Mouse (Mus musculus): ENCODE results near the gene Cdk7. TPM values are rescaled to one million over a fixed set of nuclear protein-coding genes. Genes with fewer than 3 reads are reported as not detected.

The Cdk7 gene
- total and polyA plus RNA-seq, 2 experiments from 2014 or later: 40.9 to 48.2 TPM

DNA sequence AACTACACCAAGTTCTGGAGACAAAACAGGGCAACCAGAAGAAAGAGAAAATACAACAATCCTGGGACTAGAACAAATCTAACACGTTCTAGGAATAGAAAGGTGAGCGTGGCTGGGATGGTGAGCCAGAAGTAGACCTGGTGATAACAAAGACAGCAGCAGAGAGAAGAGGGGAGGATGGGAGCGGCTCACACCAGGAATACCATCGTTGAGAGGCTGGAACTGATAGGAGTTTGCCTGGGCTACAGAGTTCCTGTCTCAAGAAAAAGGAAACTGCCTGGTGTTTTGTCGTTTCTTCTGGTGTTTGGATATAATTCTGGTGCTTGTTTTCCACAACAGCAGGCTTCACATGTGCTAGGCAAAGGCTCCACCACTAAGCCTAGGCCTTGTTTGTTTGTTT is 2.7 kb downstream of the Cdk7 start:
- Histone ChIP-seq H3K27me3 (ENCODE audit: insufficient read depth, low read length) (no peaks in the 10 kb centered on the region), H3K4me2 (ENCODE audit: low read depth) (no peak overlapping the region), H3K36me3 (ENCODE audit: insufficient read depth) (peaks cover 13% of the 10 kb centered on the region; the same call in 1 of the 2 replicates), H3K27ac (ENCODE audit: low read depth, low read length) (no peak overlapping the region), H3K4me1 (ENCODE audit: insufficient read depth) (peaks cover 6% of the 10 kb centered on the region; the same call in 1 of the 2 replicates), H3K9ac (no peak overlapping the region), H3K4me3 (ENCODE audit: low read depth, low read length) (no peak overlapping the region), H3K9me3 (ENCODE audit: low read length) (no peaks in the 10 kb centered on the region)
- ATAC-seq (no peak), DNase-seq (no peak)
- WGBS: 94% methylated on average over 5 of the region's 5 CpGs
- TF ChIP-seq CTCF (IDR thresholded peaks at IDR 0.05; ENCODE audit: low read depth): no peak

DNA sequence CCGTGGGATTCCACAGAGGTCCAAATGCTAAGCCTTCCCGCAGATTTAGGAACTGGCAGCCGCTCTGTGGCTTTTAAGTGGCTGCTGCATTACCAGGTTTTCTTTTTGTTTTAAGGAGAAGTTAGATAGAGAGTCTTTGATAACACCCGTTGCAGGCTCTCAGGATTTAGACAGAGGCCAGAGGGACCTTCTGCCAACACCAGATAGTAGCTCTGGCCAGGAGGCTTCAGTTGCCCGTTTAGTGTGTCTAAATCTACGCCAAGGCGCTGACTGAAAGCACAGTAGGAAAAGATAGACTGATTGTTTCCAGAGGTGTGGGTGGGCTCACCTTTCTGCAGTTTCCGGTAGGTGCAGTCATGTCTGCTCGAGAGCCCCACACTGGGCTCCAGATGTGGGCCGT is 5.5 kb downstream of the Cdk7 start:
- no peak for DNase-seq
- WGBS: 85% methylated on average over 10 of the region's 10 CpGs
- no peak for TF ChIP-seq CTCF (IDR thresholded peaks at IDR 0.05; ENCODE audit: low read depth)

DNA sequence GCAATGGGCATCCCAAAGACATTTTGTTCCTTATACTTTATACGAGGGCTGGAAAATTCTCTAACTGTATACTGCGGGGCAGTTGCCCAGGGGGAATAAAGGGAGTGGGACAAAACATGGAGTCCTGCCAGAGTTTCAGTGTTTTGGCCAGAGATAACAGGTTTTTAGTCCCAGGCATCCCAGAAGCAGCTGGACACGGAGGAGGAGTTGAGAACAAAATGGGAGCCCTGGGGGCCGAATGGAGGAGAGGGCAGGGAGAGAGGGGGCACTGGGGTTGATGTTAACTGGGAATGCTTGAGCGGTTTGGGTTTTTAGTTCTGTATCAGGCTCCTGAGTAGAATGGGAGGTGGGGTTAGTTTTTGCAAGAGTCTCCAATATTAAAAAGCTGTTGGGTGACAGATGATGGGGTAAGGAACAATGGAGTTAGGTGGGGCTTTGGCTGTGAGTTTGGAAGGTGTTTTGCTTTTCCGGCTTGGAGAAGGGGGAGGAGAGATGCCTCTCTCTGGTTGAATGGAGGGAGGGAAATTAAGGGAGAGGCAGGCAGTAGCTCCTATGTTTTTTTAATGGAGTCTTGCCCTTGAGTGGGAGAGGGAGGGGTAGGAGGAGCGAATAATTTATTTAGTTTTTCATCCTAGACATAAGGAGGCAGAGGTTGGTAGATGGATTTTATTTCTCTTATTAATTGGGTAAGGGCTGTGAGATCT is 6.5 kb downstream of the Cdk7 start:
- peaks cover 27% of the 10 kb centered on the region for H3K36me3 ChIP-seq (ENCODE audit: insufficient read depth)
- DNase-seq (peak; percentile 9), ATAC-seq (peak; percentile 20; the same call in 1 of the 2 replicates)
- no peak for TF ChIP-seq CTCF (IDR thresholded peaks at IDR 0.05; ENCODE audit: low read depth)
- H3K9ac ChIP-seq: no peak overlapping the region
- H3K9me3 ChIP-seq (ENCODE audit: low read length): no peaks in the 10 kb centered on the region
- H3K27me3 ChIP-seq (ENCODE audit: insufficient read depth, low read length): no peaks in the 10 kb centered on the region
- WGBS: 54% methylated on average over 7 of the region's 7 CpGs
- H3K4me3 ChIP-seq (ENCODE audit: low read depth, low read length): no peak overlapping the region
- H3K27ac ChIP-seq (ENCODE audit: low read depth, low read length): no peak overlapping the region
- H3K4me1 ChIP-seq (ENCODE audit: insufficient read depth): peaks cover 3% of the 10 kb centered on the region; the same call in 1 of the 2 replicates
- H3K4me2 ChIP-seq (ENCODE audit: low read depth): no peak overlapping the region

More for the DNA sequence above, 5.5 kb downstream of the Cdk7 start:
- no peak for ATAC-seq
- no peaks in the 10 kb centered on the region for H3K9me3 ChIP-seq (ENCODE audit: low read length)
- peaks cover 27% of the 10 kb centered on the region for H3K36me3 ChIP-seq (ENCODE audit: insufficient read depth)
- H3K27me3 ChIP-seq (ENCODE audit: insufficient read depth, low read length): no peaks in the 10 kb centered on the region
- H3K27ac ChIP-seq (ENCODE audit: low read depth, low read length): no peak overlapping the region
- H3K9ac ChIP-seq: no peak overlapping the region
- no peak overlapping the region for H3K4me2 ChIP-seq (ENCODE audit: low read depth)
- no peak overlapping the region for H3K4me3 ChIP-seq (ENCODE audit: low read depth, low read length)
- H3K4me1 ChIP-seq (ENCODE audit: insufficient read depth): peaks cover 6% of the 10 kb centered on the region; the same call in 1 of the 2 replicates

DNA sequence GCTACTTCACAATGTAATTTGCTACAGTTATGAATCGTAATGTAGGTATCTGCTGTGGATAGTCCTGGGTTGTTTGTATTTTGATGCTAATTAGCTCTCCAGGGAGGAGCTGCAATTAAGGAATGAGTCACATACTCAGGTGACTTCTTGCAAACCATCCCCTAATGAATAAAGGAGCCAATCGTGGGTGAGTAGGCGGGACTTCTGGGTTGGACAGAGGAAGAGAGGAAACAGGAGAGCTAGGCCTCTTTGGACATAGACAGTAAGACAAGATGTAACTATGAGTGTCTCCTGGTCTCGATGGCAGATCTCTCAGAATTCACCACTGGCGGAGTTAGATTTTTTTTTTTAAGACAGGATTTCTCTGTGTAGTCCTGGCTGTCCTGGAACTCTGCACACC is 9.1 kb downstream of the Cdk7 start:
- WGBS: 87% methylated on average over 5 of the region's 5 CpGs
- no peak for ATAC-seq
- DNase-seq: no peak
- no peaks in the 10 kb centered on the region for H3K4me1 ChIP-seq (ENCODE audit: insufficient read depth)
- H3K9ac ChIP-seq: no peak overlapping the region
- no peaks in the 10 kb centered on the region for H3K9me3 ChIP-seq (ENCODE audit: low read length)
- no peak overlapping the region for H3K4me2 ChIP-seq (ENCODE audit: low read depth)
- H3K27ac ChIP-seq (ENCODE audit: low read depth, low read length): no peak overlapping the region
- H3K4me3 ChIP-seq (ENCODE audit: low read depth, low read length): no peak overlapping the region
- H3K36me3 ChIP-seq (ENCODE audit: insufficient read depth): peaks cover 34% of the 10 kb centered on the region
- TF ChIP-seq CTCF (IDR thresholded peaks at IDR 0.05; ENCODE audit: low read depth): no peak
- H3K27me3 ChIP-seq (ENCODE audit: insufficient read depth, low read length): no peaks in the 10 kb centered on the region

GRCm38 (mm10) chr13:100715467-100715866 is 15.3 kb downstream of the Cdk7 start:
- Histone ChIP-seq H3K27me3 (ENCODE audit: insufficient read depth, low read length) (no peaks in the 10 kb centered on the region), H3K4me1 (ENCODE audit: insufficient read depth) (no peaks in the 10 kb centered on the region), H3K9ac (no peak overlapping the region), H3K9me3 (ENCODE audit: low read length) (no peaks in the 10 kb centered on the region), H3K27ac (ENCODE audit: low read depth, low read length) (no peak overlapping the region), H3K4me3 (ENCODE audit: low read depth, low read length) (no peak overlapping the region), H3K36me3 (ENCODE audit: insufficient read depth) (peaks cover 63% of the 10 kb centered on the region), H3K4me2 (ENCODE audit: low read depth) (no peak overlapping the region)
- DNase-seq: no peak
- WGBS: 96% methylated on average over 6 of the region's 6 CpGs
- no peak for TF ChIP-seq CTCF (IDR thresholded peaks at IDR 0.05; ENCODE audit: low read depth)
- no peak for ATAC-seq

- ATAC-seq (no peak), DNase-seq (no peak)
- Histone ChIP-seq H3K36me3 (ENCODE audit: insufficient read depth) (peaks cover 72% of the 10 kb centered on the region), H3K4me1 (ENCODE audit: insufficient read depth) (no peaks in the 10 kb centered on the region), H3K9me3 (ENCODE audit: low read length) (no peaks in the 10 kb centered on the region), H3K4me3 (ENCODE audit: low read depth, low read length) (no peak overlapping the region), H3K27me3 (ENCODE audit: insufficient read depth, low read length) (no peaks in the 10 kb centered on the region), H3K4me2 (ENCODE audit: low read depth) (no peak overlapping the region), H3K9ac (no peak overlapping the region), H3K27ac (ENCODE audit: low read depth, low read length) (no peak overlapping the region)
- TF ChIP-seq CTCF (IDR thresholded peaks at IDR 0.05; ENCODE audit: low read depth): no peak
- WGBS: 96% methylated on average over 7 of the region's 7 CpGs
Observed at GRCm38 (mm10) chr13:100706206-100706605, 24.5 kb downstream of the Cdk7 start.

GRCm38 (mm10) chr13:100703468-100703867 is 27.3 kb downstream of the Cdk7 start:
- Histone ChIP-seq H3K27me3 (ENCODE audit: insufficient read depth, low read length) (no peaks in the 10 kb centered on the region), H3K4me1 (ENCODE audit: insufficient read depth) (no peaks in the 10 kb centered on the region), H3K9me3 (ENCODE audit: low read length) (no peaks in the 10 kb centered on the region), H3K36me3 (ENCODE audit: insufficient read depth) (peaks cover 68% of the 10 kb centered on the region), H3K9ac (no peak overlapping the region), H3K4me2 (ENCODE audit: low read depth) (no peak overlapping the region), H3K27ac (ENCODE audit: low read depth, low read length) (no peak overlapping the region), H3K4me3 (ENCODE audit: low read depth, low read length) (no peak overlapping the region)
- DNase-seq (no peak), ATAC-seq (no peak)
- 0 out of 2 replicates have a peak, but pooled peaks have one; percentile 22 for TF ChIP-seq CTCF (IDR thresholded peaks at IDR 0.05; ENCODE audit: low read depth)
- WGBS: 97% methylated on average over 2 of the region's 2 CpGs
